Mouse (Mus musculus) erythroblast, embryonic 14.5 days (primary cell): Measurements from ENCODE around the gene March7.

Experiments
- GATA1 ChIP-seq: IDR thresholded peaks from 2 replicates; pipeline ENCODE4 v1.6.1; 2012; ENCODE audit warnings: low read length, inconsistent platforms, mixed read lengths
- TAL1 ChIP-seq: IDR thresholded peaks from 3 replicates; pipeline ENCODE4 v1.6.1; 2012; ENCODE audit warnings: low read length, inconsistent platforms, mixed read lengths

DNA sequence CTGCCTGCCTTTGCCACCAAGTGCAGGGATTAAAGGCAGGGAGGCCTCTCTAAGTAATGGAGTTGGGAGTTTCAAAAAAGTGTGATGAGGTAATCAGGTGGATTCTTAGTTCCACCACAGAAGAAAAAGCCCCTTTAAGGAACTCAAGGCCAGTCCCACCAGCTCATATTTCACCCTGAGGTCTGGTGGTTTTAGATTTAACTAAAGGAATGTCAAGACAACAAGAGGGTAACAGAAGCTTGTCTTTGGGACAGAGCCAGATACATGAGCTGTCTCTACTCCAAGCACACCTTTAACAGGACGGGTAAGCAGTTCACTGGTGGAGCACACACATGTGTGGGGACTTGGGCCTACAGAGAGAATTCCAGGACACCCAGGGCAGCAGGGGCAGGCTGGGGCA is 57.9 kb downstream of the March7 start:
- TF ChIP-seq GATA1, result no peak
- no peak for TF ChIP-seq TAL1
